Mouse (Mus musculus) spleen, adult 12 weeks (tissue): ENCODE data around the gene Pkd2l1.

Experiments
- DNase-seq: peaks from one replicate; pipeline ENCODE4 v3.0.0; 2022; ENCODE audit warnings: low spot score

The Pkd2l1 gene

GRCm38 (mm10) chr19:44106831-44107660, 85.2 kb downstream of the Pkd2l1 start, which contains the start of gene Chuk:
Gene Chuk (minus strand): TSS chr19:44107480.
- DNase-seq, result peak; percentile 94

- DNase-seq, result no peak
Measured at GRCm38 (mm10) chr19:44104393-44104792, 87.8 kb downstream of the Pkd2l1 start.

GRCm38 (mm10) chr19:44103001-44103400, 89.2 kb downstream of the Pkd2l1 start:
- no peak for DNase-seq

GRCm38 (mm10) chr19:44100840-44101239, 91.4 kb downstream of the Pkd2l1 start:
- no peak for DNase-seq
